Mouse (Mus musculus): Measurements from ENCODE around the gene Rbfox2.

DNA sequence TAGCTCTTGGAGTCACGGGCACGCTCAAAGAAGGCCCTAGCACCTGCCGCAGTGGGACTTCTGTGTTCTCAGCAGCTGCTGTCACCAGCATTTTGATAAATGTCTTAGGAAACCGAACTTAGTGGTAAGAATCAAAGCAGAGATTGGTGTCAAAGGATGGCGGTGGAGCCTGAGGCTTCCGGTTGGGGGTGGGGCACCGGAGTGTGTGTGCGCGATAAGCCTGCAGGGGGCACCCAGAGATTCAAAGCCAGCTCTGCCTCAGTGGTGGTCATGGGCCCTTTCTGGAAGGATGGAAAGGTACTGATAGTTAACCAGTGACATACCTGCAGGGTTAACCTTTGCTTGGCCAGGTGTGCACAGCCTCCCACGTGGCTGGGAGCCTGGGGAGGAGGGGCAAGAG is 235.3 kb downstream of the Rbfox2 start:
- TF ChIP-seq POLR2A (IDR thresholded peaks at IDR 0.05; ENCODE audit: low read depth, low read length) (no peak), CTCF (IDR thresholded peaks at IDR 0.05; ENCODE audit: extremely low read depth, insufficient read depth, insufficient read length, insufficient replicate concordance) (0 out of 2 replicates have a peak, but pooled peaks have one; percentile 9)
